Mouse (Mus musculus): Measurements from ENCODE around the gene Slc1a4.

Gene Slc1a4

GRCm38 (mm10) chr11:20325073-20325694 lies 7.3 kb downstream of the Slc1a4 start:
- DNase-seq (ENCODE audit: low spot score in 2 of 2) = no peak

DNA sequence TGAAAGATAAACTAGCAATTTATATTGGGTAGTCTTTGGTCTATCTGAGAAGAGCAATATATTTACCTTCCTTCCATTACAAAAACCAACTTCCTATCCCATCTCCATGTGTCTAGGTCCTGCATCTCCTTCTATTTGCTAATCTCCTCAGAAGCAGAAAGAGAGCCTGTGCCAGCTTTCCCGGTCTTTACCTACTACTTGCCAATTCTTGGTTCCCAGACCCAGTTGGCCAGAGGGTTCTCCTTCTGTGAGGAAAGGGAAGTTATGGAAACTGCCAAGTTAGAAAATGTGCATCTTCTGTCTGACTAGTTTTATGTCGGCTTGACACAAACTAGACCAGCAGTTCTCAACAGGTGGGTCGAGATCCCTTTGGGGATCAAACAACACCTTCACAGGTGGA lies 8.5 kb downstream of the Slc1a4 start:
- DNase-seq (ENCODE audit: low spot score in 2 of 2) = no peak

DNA sequence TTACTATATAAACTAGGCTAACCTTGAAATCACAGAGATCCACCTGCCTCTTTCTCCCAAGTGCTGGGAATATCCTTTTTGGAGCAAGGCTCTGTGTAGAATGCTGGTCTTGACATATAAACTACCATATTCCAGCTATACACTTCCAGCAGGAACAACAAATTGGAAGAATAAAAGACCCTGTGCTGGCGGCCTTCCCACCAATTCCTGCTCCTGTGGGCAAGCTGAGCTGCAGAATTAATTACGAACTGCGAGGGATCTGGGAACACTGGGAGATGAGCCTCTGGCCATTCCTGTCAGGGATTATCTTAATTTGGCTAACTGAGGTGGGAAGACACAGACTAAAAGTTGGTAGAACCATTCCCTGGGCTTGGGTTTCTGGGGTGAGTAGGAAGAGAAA lies 10.1 kb downstream of the Slc1a4 start:
- no peak for DNase-seq (ENCODE audit: low spot score in 2 of 2)

DNA sequence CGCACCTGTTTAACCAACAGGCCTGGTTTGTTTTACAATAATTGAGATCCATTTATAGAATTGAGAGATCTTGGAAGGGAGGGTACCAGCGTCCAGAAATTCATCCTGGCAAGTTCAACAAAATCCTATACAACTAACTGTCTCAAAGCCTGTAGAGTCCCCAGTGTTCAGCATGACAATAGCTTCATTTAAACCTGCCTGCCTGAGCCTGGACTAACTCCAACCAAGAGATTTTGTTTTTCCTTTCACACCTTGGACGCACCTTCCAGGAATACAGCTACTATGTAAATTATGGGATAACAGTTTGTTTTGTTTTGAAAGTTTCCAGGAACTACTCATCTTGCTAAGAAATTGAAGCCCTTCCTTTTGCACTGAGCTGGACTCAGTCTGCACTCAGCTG lies 11.9 kb downstream of the Slc1a4 start:
- DNase-seq (ENCODE audit: low spot score in 2 of 2) = no peak

DNA sequence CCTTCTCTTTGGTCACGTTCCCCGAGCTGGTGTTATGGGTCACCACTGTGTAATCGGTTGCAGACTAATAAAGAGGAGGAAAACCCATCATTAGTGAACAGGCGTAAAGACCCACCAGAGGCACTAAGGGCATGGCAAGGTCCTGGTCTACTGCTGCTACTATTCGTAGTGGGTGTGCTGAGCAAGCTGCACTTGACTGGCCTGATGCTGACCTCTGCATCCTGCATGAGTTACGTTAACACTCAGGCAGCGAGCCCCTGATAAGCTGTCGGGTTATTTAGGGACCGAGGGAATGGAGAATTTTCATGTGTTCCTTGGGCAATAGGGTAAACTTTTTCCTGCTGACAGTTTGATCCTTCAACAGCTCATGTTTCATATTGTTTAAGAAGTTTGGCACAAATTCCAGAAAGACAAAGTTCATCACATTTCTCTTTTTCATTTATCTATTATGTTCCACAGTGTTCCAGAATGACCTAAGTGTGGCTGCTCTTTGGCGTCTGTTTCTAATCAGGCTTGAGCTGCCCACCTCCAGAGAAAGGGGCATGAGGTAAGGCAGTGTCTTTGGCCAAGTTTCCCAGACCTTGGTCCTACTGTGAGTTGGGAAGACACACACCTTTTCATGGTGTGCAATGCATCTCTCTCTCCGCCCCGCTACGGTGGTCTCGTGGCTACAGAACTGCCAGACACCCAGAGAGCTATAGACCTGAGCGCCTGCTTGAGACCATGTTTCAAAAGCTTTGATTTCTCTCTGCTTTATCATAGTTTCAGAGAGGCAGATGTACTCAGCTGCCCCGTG lies 13.7 kb downstream of the Slc1a4 start:
- no peak for DNase-seq (ENCODE audit: low spot score in 2 of 2)

DNA sequence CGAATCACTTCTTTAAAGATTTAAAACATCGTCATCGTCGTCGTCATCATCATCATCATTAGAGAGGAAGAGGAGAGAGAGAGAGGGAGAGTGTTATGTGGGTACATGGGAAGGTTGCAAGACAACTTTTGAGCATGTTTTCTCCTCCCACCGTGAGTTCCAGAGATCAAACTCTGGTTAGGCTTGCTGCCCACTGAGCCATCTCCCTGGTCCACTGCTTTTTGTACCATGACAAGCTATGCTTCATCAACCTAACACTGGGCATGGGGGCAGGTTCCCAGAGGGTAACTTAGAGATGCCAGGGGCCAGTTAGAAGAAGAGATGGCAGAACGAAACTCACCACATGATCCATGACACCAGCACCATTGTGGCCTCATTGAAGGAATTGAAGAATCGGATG lies 18.9 kb downstream of the Slc1a4 start:
- no peak for DNase-seq (ENCODE audit: low spot score in 2 of 2)

GRCm38 (mm10) chr11:20309044-20309443 lies 23.5 kb downstream of the Slc1a4 start:
- DNase-seq (ENCODE audit: low spot score in 2 of 2) = no peak

- DNase-seq (ENCODE audit: low spot score in 2 of 2) = no peak
Observed at GRCm38 (mm10) chr11:20307409-20307808, 25.1 kb downstream of the Slc1a4 start.

GRCm38 (mm10) chr11:20305641-20306040 lies 26.9 kb downstream of the Slc1a4 start:
- DNase-seq (ENCODE audit: low spot score in 2 of 2) = no peak

DNA sequence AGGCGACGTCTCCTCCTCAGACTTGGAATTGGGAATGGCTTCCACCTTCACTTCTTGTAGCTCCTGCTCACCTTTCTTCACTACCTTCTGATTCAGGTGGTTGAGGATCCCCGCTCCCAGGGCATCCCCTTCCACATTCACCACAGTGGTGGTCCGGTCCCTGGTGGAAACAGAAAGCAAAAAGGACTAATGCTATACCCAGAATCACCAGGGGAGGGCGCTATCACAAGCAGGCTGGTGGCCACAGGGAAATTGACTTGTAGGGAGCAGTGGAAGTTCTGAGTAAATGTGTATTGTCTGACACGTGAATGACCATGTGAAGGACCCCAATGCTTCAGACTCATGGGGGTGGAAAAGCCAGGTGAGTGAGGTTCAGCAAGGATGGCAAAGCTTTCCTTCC lies 28.2 kb downstream of the Slc1a4 start:
- DNase-seq (ENCODE audit: low spot score in 2 of 2) = peak in 1 of 2 experiments; percentile 64

GRCm38 (mm10) chr11:20301332-20301731 lies 31.2 kb downstream of the Slc1a4 start:
- no peak for DNase-seq (ENCODE audit: low spot score in 2 of 2)

- no peak for DNase-seq (ENCODE audit: low spot score in 2 of 2)
Observed at GRCm38 (mm10) chr11:20300850-20301249, 31.7 kb downstream of the Slc1a4 start.

DNA sequence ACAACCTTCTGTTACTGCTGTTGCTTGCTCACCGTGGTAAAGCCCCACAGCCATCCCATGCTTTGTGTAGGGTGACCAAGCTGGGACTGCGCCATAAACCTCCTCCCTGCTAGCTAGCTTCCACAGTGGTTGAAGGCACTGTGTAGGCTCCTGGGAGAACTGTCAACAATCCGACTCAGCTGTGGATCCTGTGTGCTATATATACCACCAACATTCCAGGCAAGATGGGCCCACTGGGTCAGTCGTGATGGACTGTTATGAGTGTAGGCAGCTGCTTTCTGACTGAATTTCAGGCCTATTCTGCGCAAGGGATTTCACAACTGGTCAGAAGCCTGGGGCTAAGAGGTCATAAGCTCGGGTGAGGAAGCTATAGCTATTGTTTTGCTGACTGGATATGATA lies 32.6 kb downstream of the Slc1a4 start:
- DNase-seq (ENCODE audit: low spot score in 2 of 2) = no peak

DNA sequence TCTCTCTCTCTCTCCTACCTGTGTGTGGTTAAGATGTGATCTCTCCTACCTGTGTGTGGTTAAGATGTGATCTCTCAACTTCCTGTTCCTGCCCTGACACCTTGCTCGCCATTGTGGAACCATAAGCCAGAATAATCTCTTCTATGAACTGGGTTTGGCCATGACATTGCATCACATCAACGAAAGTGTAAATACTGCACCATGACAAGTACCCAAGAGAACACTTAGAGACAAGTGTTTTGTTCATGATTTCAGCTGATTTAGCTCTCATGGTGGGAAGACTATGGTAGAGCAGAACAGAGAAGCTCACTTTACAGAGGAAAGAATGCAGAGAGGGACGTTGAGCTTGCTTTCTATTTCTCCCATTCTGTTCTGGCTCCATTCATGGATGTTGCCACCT lies 48.0 kb downstream of the Slc1a4 start:
- DNase-seq (ENCODE audit: low spot score in 2 of 2) = no peak

GRCm38 (mm10) chr11:20282601-20283219 lies 49.8 kb downstream of the Slc1a4 start:
- DNase-seq (ENCODE audit: low spot score in 2 of 2) = no peak

DNA sequence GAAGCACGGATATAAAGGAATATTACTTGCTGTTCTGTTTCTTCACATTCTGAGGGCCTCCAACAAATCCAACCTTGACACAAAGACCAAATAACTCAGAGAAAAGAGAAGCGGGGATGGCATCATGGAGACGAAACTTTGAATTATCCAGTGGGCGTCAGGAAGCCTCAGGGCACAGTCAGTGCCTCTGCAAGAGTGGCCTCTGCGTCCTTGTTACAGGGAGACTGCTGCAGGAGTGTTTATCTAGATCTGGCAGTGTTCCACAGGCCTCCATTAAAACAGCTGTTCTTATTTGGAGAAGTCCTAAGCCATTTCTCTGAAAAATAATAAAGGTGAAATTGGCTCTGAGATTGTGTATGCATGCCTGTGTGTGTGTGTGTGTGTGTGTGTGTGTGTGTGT lies 51.5 kb downstream of the Slc1a4 start:
- DNase-seq (ENCODE audit: low spot score in 2 of 2) = no peak

GRCm38 (mm10) chr11:20278702-20279101 lies 53.8 kb downstream of the Slc1a4 start:
- DNase-seq (ENCODE audit: low spot score in 2 of 2) = no peak

DNA sequence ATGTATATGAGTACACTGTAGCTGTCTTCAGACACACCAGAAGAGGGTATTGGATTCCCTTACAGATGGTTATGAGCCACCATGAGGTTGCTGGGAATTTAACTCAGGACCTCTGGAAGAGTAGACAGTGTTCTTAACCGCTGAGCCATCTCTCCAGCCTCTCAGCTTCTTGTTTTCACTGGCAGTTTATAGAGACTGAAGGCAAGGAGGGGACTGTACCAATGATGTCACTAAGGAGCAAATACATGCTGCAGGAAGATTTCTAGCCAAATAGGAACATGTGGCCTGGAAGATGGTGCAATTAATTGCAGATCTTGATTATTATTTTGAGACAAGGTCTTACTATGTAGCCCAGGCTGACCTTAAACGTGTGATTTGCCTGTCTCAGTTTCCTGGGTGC lies 55.4 kb downstream of the Slc1a4 start:
- no peak for DNase-seq (ENCODE audit: low spot score in 2 of 2)

- DNase-seq (ENCODE audit: low spot score in 2 of 2) = no peak
Observed at GRCm38 (mm10) chr11:20275974-20276373, 56.5 kb downstream of the Slc1a4 start.

- DNase-seq (ENCODE audit: low spot score in 2 of 2) = no peak
Observed at GRCm38 (mm10) chr11:20269885-20270284, 62.6 kb downstream of the Slc1a4 start.

DNA sequence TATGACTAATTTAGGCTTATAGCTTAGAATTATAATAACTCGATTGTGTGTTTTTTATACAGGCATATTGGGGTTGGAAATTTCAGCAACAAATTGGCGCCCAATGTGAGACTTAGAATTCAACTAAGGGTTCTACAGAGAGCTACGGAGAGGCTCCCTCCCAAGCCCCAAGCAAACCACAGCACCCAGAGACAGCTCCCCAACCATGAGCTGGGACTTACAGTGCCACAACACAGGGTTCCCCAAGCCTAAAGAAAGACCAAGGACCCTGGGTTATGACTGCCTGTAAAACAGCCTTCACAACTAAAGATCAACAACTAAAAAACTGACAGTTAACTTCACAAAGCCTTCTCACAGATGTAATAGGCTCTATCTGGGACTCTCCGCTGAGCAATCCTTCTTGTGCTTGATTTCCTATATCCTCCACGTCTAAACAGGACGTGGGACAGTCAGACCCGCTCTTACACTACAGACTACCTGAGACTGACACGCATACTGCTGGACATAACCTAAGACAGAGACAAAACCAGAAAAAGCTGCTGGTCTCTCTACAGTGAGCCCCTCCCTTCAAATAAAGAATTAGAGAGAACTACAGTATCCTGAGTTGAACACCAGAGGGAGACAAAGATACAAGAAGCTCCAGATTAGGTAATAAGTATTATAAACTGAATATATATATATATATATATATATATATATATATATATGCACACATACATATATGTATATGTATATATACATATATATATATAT lies 69.7 kb downstream of the Slc1a4 start:
- DNase-seq (ENCODE audit: low spot score in 2 of 2) = no peak

DNA sequence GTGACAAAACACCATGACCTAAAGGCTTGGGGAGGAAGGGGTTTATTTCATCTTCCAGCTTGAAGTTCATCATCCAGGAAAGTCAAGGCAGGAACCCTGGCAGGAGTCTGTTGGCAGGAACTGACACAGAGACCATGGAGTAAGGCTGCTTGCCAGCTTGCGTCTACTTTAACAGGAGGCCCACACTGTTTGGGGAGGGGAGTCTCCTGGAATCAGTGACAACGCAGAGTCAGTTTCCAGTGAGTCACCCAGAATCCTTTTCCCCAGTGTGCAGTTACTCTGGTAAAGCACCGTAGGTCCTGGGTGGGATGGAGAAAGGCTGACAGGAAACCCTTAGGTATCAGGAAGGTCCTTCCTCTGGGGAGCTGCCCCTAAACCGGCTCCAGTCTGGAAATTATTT lies 77.7 kb downstream of the Slc1a4 start:
- DNase-seq (ENCODE audit: low spot score in 2 of 2) = peak in 1 of 2 experiments; percentile 14
